Mouse (Mus musculus): ENCODE data around the gene Tbc1d20. TPM values are rescaled to one million over a fixed set of nuclear protein-coding genes. Genes with fewer than 3 reads are reported as not detected.
A peak's percentile ranks its signal among the peaks of the same experiment; 100 is the strongest.
"Not testable (repeated sequence)": the region's sequence is repeated elsewhere in the genome, so short reads cannot be mapped to it uniquely, and the experiment has no call there.

Tbc1d20 gene
- 30.6 and 31.7 TPM in 2 replicates for polyA plus RNA-seq (2014; fragmentation: Nextera tagmentation; extraction: Ambion mirVana)

DNA sequence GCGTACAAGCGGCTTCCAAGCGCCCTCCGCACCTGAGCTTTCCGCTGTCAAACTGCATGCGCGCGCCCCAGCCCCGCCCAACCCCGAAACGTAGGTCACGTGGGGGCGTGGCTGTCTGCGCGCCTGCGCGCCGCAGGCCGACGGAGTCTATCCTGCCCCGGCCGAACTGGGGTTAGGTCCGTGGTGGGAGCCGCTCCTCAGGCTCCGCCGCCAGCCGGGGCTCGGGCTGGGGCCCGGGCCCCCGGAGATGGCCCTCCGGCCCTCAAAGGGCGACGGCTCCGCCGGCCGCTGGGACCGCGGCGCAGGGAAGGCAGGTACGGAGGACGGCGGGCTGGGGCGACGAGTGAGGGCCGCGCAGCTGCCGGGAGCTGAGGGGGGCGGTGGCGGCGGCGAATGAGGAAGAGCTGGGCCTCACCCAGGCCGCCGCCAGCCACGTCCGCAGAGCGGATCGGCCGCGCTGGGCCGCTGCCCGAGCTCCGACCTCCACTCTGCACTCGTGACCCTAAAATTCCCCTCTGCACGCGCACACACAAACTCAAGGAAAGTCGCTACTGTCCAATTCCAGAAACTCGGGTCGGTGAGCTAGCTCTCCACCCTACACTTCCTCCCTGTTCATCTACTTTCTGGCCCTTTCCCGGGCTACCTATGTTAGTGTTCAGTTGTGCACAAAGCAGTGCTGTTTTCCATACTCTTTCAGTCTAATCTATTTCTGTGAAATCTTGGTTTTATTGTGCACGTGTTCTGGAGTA is at the start of gene Tbc1d20:
TSS of gene Tbc1d20 (plus strand) at position 102 of the 749 bp plus-strand sequence.
- Histone ChIP-seq H3K4me1 (replicated peaks; ENCODE audit: control insufficient read depth, insufficient read depth, low read length) (no peaks in the 10 kb centered on the region; the same call in 1 of the 2 replicates), H3K4me3 (ENCODE audit: low read depth, low read length) (peak within 1 kb of the TSS; percentile 91), H3K27ac (ENCODE audit: low read depth, low read length) (peak within 1 kb of the TSS; percentile 63), H3K9me3 (ENCODE audit: control insufficient read depth, low read length) (no peaks in the 10 kb centered on the region), H3K4me2 (ENCODE audit: low read depth, low read length, severe bottlenecking) (peak within 1 kb of the TSS; percentile 85), H3K27me3 (ENCODE audit: control insufficient read depth, insufficient read depth, low read length) (no peaks in the 10 kb centered on the region), H3K9ac (ENCODE audit: low read length) (peak within 1 kb of the TSS; percentile 91), H3K36me3 (ENCODE audit: control insufficient read depth, insufficient read depth, low read length) (no peaks in the 10 kb centered on the region)
- DNase-seq (ENCODE audit: low spot score) (peak; percentile 94), ATAC-seq (replicated peaks; ENCODE audit: low FRiP score) (peak; percentile 98)
- under 1% methylated on average over 69 of the region's 70 CpGs for WGBS

DNA sequence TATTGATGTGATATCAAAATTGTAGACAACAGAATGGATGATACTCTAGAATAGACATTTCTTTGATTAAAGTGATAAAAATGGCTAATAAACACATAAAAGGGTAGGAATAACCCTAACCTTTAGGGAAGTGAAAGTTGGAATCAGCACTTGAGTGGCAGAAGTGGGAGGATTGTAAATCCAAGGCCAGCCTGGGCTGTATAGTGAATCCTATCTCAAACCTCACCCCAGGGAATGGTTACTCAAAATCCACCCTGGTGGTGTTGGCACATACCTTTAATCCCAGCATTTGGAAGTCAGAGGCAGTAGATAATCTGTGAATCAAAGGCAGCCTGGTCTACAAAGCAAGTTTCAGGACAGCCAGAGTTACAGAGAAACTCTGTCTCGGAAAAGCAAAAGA is 46.4 kb upstream of the Tbc1d20 start:
- WGBS = 88% methylated on average over 1 of the region's 1 CpGs
- Histone ChIP-seq H3K9me3 (ENCODE audit: control insufficient read depth, low read length) (no peaks in the 10 kb centered on the region), H3K27me3 (ENCODE audit: control insufficient read depth, insufficient read depth, low read length) (no peaks in the 10 kb centered on the region), H3K27ac (ENCODE audit: low read depth, low read length) (no peak overlapping the region), H3K4me1 (replicated peaks; ENCODE audit: control insufficient read depth, insufficient read depth, low read length) (no peaks in the 10 kb centered on the region), H3K4me2 (ENCODE audit: low read depth, low read length, severe bottlenecking) (no peak overlapping the region), H3K36me3 (ENCODE audit: control insufficient read depth, insufficient read depth, low read length) (peaks cover 4% of the 10 kb centered on the region), H3K9ac (ENCODE audit: low read length) (no peak overlapping the region), H3K4me3 (ENCODE audit: low read depth, low read length) (no peak overlapping the region)
- ATAC-seq (replicated peaks; ENCODE audit: low FRiP score) (no peak), DNase-seq (ENCODE audit: low spot score) (no peak)

DNA sequence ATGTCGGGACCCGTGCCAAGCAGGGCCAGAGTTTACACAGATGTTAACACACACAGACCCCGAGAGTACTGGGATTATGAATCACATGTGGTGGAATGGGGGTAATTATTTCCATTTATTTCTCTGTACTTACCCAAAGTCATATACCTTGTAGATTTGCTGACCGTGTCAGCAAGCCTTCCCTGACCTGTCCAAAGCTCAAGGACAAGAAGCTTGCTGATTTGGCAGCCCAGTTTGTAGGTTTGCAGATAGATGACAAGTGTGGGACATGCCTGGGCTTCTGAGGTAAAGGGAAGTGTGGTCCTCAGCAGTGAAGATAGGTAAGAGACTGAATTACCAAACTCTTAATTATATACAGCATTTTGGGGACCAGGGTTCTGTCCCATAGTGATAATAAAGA is 43.1 kb upstream of the Tbc1d20 start:
- Histone ChIP-seq H3K27me3 (ENCODE audit: control insufficient read depth, insufficient read depth, low read length) (no peaks in the 10 kb centered on the region), H3K4me2 (ENCODE audit: low read depth, low read length, severe bottlenecking) (no peak overlapping the region), H3K9ac (ENCODE audit: low read length) (no peak overlapping the region), H3K4me1 (replicated peaks; ENCODE audit: control insufficient read depth, insufficient read depth, low read length) (no peaks in the 10 kb centered on the region), H3K36me3 (ENCODE audit: control insufficient read depth, insufficient read depth, low read length) (peaks cover 12% of the 10 kb centered on the region), H3K4me3 (ENCODE audit: low read depth, low read length) (no peak overlapping the region), H3K9me3 (ENCODE audit: control insufficient read depth, low read length) (no peaks in the 10 kb centered on the region), H3K27ac (ENCODE audit: low read depth, low read length) (no peak overlapping the region)
- 85% methylated on average over 2 of the region's 4 CpGs for WGBS
- ATAC-seq (replicated peaks; ENCODE audit: low FRiP score) (no peak), DNase-seq (ENCODE audit: low spot score) (no peak)

GRCm38 (mm10) chr2:152259739-152260138 is 33.9 kb upstream of the Tbc1d20 start:
- Histone ChIP-seq H3K27ac (ENCODE audit: low read depth, low read length) (no peak overlapping the region), H3K9me3 (ENCODE audit: control insufficient read depth, low read length) (no peaks in the 10 kb centered on the region), H3K4me3 (ENCODE audit: low read depth, low read length) (no peak overlapping the region), H3K4me1 (replicated peaks; ENCODE audit: control insufficient read depth, insufficient read depth, low read length) (no peaks in the 10 kb centered on the region), H3K9ac (ENCODE audit: low read length) (no peak overlapping the region), H3K36me3 (ENCODE audit: control insufficient read depth, insufficient read depth, low read length) (peaks cover 5% of the 10 kb centered on the region), H3K27me3 (ENCODE audit: control insufficient read depth, insufficient read depth, low read length) (no peaks in the 10 kb centered on the region), H3K4me2 (ENCODE audit: low read depth, low read length, severe bottlenecking) (no peak overlapping the region)
- ATAC-seq (replicated peaks; ENCODE audit: low FRiP score) (no peak), DNase-seq (ENCODE audit: low spot score) (no peak)
- 94% methylated on average over 1 of the region's 1 CpGs for WGBS

DNA sequence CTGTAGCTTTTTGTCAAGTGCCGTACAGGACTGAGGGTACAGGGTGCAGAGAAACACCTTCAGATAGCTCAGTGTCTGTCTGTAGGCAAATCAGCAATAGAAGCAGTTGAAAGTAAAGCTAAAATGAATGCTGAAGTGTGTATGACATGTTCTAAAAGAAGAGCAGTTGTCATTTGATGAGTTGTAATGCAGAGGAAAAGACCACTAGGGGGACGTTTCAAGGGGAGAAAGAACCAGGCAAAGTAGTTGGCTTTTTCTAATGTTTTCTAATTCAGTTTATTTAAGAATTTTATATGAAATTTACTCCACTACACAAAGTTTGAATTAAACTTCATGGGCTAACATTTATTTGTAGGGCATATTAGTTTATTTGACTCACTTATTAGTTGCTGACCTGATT is 20.0 kb upstream of the Tbc1d20 start:
- Histone ChIP-seq H3K9me3 (ENCODE audit: control insufficient read depth, low read length) (no peaks in the 10 kb centered on the region), H3K4me2 (ENCODE audit: low read depth, low read length, severe bottlenecking) (no peak overlapping the region), H3K9ac (ENCODE audit: low read length) (no peak overlapping the region), H3K36me3 (ENCODE audit: control insufficient read depth, insufficient read depth, low read length) (peaks cover 12% of the 10 kb centered on the region; the same call in 1 of the 2 replicates), H3K4me1 (replicated peaks; ENCODE audit: control insufficient read depth, insufficient read depth, low read length) (no peaks in the 10 kb centered on the region), H3K27ac (ENCODE audit: low read depth, low read length) (no peak overlapping the region), H3K4me3 (ENCODE audit: low read depth, low read length) (no peak overlapping the region), H3K27me3 (ENCODE audit: control insufficient read depth, insufficient read depth, low read length) (no peaks in the 10 kb centered on the region)
- no peak for ATAC-seq (replicated peaks; ENCODE audit: low FRiP score)
- DNase-seq (ENCODE audit: low spot score) = no peak
- WGBS = 81% methylated on average over 2 of the region's 2 CpGs

- no peaks in the 10 kb centered on the region for H3K4me1 ChIP-seq (replicated peaks; ENCODE audit: control insufficient read depth, insufficient read depth, low read length)
- WGBS = 97% methylated on average over 3 of the region's 3 CpGs
These were observed 12.2 kb upstream of the Tbc1d20 start for GRCm38 (mm10) chr2:152281407-152281806.

GRCm38 (mm10) chr2:152287560-152287959 is 6.1 kb upstream of the Tbc1d20 start:
- ATAC-seq (replicated peaks; ENCODE audit: low FRiP score) = no peak
- H3K27me3 ChIP-seq (ENCODE audit: control insufficient read depth, insufficient read depth, low read length) = no peaks in the 10 kb centered on the region
- peaks cover 6% of the 10 kb centered on the region; the same call in 1 of the 2 replicates for H3K36me3 ChIP-seq (ENCODE audit: control insufficient read depth, insufficient read depth, low read length)
- DNase-seq (ENCODE audit: low spot score) = no peak
- no peak overlapping the region for H3K9ac ChIP-seq (ENCODE audit: low read length)
- H3K4me1 ChIP-seq (replicated peaks; ENCODE audit: control insufficient read depth, insufficient read depth, low read length) = no peaks in the 10 kb centered on the region
- no peak overlapping the region for H3K4me3 ChIP-seq (ENCODE audit: low read depth, low read length)
- H3K27ac ChIP-seq (ENCODE audit: low read depth, low read length) = no peak overlapping the region
- 90% methylated on average over 5 of the region's 5 CpGs for WGBS
- H3K9me3 ChIP-seq (ENCODE audit: control insufficient read depth, low read length) = no peaks in the 10 kb centered on the region
- no peak overlapping the region for H3K4me2 ChIP-seq (ENCODE audit: low read depth, low read length, severe bottlenecking)

More at GRCm38 (mm10) chr2:152281407-152281806, 12.2 kb upstream of the Tbc1d20 start:
- Histone ChIP-seq H3K27me3 (ENCODE audit: control insufficient read depth, insufficient read depth, low read length) (no peaks in the 10 kb centered on the region), H3K36me3 (ENCODE audit: control insufficient read depth, insufficient read depth, low read length) (peaks cover 10% of the 10 kb centered on the region), H3K9ac (ENCODE audit: low read length) (no peak overlapping the region), H3K4me3 (ENCODE audit: low read depth, low read length) (no peak overlapping the region), H3K9me3 (ENCODE audit: control insufficient read depth, low read length) (no peaks in the 10 kb centered on the region), H3K4me2 (ENCODE audit: low read depth, low read length, severe bottlenecking) (no peak overlapping the region), H3K27ac (ENCODE audit: low read depth, low read length) (no peak overlapping the region)
- no peak for DNase-seq (ENCODE audit: low spot score)
- no peak for ATAC-seq (replicated peaks; ENCODE audit: low FRiP score)

GRCm38 (mm10) chr2:152288046-152288445 is 5.6 kb upstream of the Tbc1d20 start:
- H3K36me3 ChIP-seq (ENCODE audit: control insufficient read depth, insufficient read depth, low read length) = peaks cover 6% of the 10 kb centered on the region; the same call in 1 of the 2 replicates
- H3K4me3 ChIP-seq (ENCODE audit: low read depth, low read length) = no peak overlapping the region
- 81% methylated on average over 8 of the region's 8 CpGs for WGBS
- no peak overlapping the region for H3K9ac ChIP-seq (ENCODE audit: low read length)
- H3K9me3 ChIP-seq (ENCODE audit: control insufficient read depth, low read length) = no peaks in the 10 kb centered on the region
- no peak overlapping the region for H3K4me2 ChIP-seq (ENCODE audit: low read depth, low read length, severe bottlenecking)
- no peak overlapping the region for H3K27ac ChIP-seq (ENCODE audit: low read depth, low read length)
- H3K27me3 ChIP-seq (ENCODE audit: control insufficient read depth, insufficient read depth, low read length) = no peaks in the 10 kb centered on the region
- H3K4me1 ChIP-seq (replicated peaks; ENCODE audit: control insufficient read depth, insufficient read depth, low read length) = no peaks in the 10 kb centered on the region
- DNase-seq (ENCODE audit: low spot score) = no peak
- no peak for ATAC-seq (replicated peaks; ENCODE audit: low FRiP score)

GRCm38 (mm10) chr2:152289623-152290022 is 4.0 kb upstream of the Tbc1d20 start:
- not testable (repeated sequence) for H3K4me2 ChIP-seq (ENCODE audit: low read depth, low read length, severe bottlenecking); H3K4me1 ChIP-seq (replicated peaks; ENCODE audit: control insufficient read depth, insufficient read depth, low read length); H3K36me3 ChIP-seq (ENCODE audit: control insufficient read depth, insufficient read depth, low read length); H3K27ac ChIP-seq (ENCODE audit: low read depth, low read length); ATAC-seq (replicated peaks; ENCODE audit: low FRiP score); DNase-seq (ENCODE audit: low spot score); H3K27me3 ChIP-seq (ENCODE audit: control insufficient read depth, insufficient read depth, low read length); H3K4me3 ChIP-seq (ENCODE audit: low read depth, low read length); H3K9me3 ChIP-seq (ENCODE audit: control insufficient read depth, low read length); H3K9ac ChIP-seq (ENCODE audit: low read length)
- 74% methylated on average over 1 of the region's 2 CpGs for WGBS

All from forebrain, embryonic 11.5 days (tissue).